Mouse (Mus musculus): Measurements from ENCODE around the gene Gm5136. TPM values are rescaled to one million over a fixed set of nuclear protein-coding genes. Genes with fewer than 3 reads are reported as not detected.

Gm5136 gene
- not detected in 2 replicates for polyA plus RNA-seq (2012; rRNA removed)

GRCm38 (mm10) chr10:108699946-108700345 lies at the start of gene Gm5136:
Gm5136 (minus strand) TSS chr10:108700160.
- no peak for DNase-seq
- Histone ChIP-seq H3K4me3 (replicated peaks; ENCODE audit: extremely low read depth, low read depth, low read length) (no peak within 1 kb of the TSS), H3K4me1 (ENCODE audit: control insufficient read depth, insufficient read depth, low read length) (no peaks in the 10 kb centered on the region)
- WGBS: 92% methylated on average over 9 of the region's 9 CpGs
- no peak for TF ChIP-seq CTCF (IDR thresholded peaks at IDR 0.05; ENCODE audit: insufficient read depth, low read length)
- no peak for TF ChIP-seq POLR2A (IDR thresholded peaks at IDR 0.05; ENCODE audit: borderline replicate concordance, extremely low read depth, low read depth, low read length)

DNA sequence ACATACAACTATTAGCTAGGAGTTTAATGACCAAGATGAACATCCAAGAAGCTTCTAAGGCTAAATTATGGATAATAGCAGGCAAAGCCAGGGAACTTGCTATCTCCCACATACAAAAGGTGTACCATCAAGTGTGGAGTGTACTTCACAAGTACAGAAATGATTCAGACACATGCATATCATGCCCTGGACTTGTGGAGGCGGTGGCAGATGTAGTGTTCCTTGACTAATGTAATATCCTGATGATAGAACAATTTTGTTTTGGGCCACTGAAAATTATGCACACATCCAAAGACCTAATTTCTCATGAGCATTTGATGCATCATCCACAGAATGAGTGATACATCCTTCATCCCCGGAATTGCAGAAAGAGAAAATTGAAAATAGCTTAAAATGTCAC lies 43.8 kb upstream of the Gm5136 start:
- TF ChIP-seq CTCF (IDR thresholded peaks at IDR 0.05; ENCODE audit: insufficient read depth, low read length) (no peak), POLR2A (IDR thresholded peaks at IDR 0.05; ENCODE audit: borderline replicate concordance, extremely low read depth, low read depth, low read length) (no peak)

DNA sequence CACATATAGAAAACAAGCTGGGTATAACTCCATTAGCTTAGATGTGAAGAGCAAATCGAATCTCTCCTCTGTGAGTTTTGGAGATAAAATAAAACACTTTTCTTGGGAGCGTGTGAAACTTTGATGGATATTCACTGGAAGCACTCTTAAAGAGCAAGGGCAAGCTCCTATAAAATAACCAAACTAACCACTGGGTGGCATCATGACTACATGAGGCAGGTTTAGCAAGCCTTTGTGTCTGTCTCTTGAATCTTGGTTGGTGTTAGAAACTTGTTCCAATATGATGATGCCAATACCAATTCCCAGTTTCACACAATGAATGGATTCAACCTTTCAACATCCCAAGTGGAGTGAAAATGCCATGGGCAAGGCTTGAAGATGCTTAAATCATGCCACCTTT lies 34.0 kb upstream of the Gm5136 start:
- no peak for TF ChIP-seq CTCF (IDR thresholded peaks at IDR 0.05; ENCODE audit: insufficient read depth, low read length)
- Histone ChIP-seq H3K4me3 (replicated peaks; ENCODE audit: extremely low read depth, low read depth, low read length) (no peak overlapping the region), H3K4me1 (ENCODE audit: control insufficient read depth, insufficient read depth, low read length) (no peaks in the 10 kb centered on the region)
- no peak for DNase-seq
- WGBS: 45% methylated on average over 2 of the region's 2 CpGs

More for the DNA sequence above, 43.8 kb upstream of the Gm5136 start:
- no peak for DNase-seq
- Histone ChIP-seq H3K4me3 (replicated peaks; ENCODE audit: extremely low read depth, low read depth, low read length) (no peak overlapping the region), H3K4me1 (ENCODE audit: control insufficient read depth, insufficient read depth, low read length) (no peaks in the 10 kb centered on the region)
- WGBS: 79% methylated on average over 2 of the region's 2 CpGs

GRCm38 (mm10) chr10:108728961-108729360 lies 29.0 kb upstream of the Gm5136 start:
- Histone ChIP-seq H3K4me1 (ENCODE audit: control insufficient read depth, insufficient read depth, low read length) (no peaks in the 10 kb centered on the region), H3K4me3 (replicated peaks; ENCODE audit: extremely low read depth, low read depth, low read length) (no peak overlapping the region)
- no peak for DNase-seq
- 66% methylated on average over 8 of the region's 8 CpGs for WGBS
- TF ChIP-seq POLR2A (IDR thresholded peaks at IDR 0.05; ENCODE audit: borderline replicate concordance, extremely low read depth, low read depth, low read length) (no peak), CTCF (IDR thresholded peaks at IDR 0.05; ENCODE audit: insufficient read depth, low read length) (no peak)

GRCm38 (mm10) chr10:108726391-108726790 lies 26.4 kb upstream of the Gm5136 start:
- TF ChIP-seq CTCF (IDR thresholded peaks at IDR 0.05; ENCODE audit: insufficient read depth, low read length) (no peak), POLR2A (IDR thresholded peaks at IDR 0.05; ENCODE audit: borderline replicate concordance, extremely low read depth, low read depth, low read length) (no peak)
- WGBS: 77% methylated on average over 4 of the region's 4 CpGs
- H3K4me1 ChIP-seq (ENCODE audit: control insufficient read depth, insufficient read depth, low read length): no peaks in the 10 kb centered on the region
- no peak overlapping the region for H3K4me3 ChIP-seq (replicated peaks; ENCODE audit: extremely low read depth, low read depth, low read length)
- no peak for DNase-seq

DNA sequence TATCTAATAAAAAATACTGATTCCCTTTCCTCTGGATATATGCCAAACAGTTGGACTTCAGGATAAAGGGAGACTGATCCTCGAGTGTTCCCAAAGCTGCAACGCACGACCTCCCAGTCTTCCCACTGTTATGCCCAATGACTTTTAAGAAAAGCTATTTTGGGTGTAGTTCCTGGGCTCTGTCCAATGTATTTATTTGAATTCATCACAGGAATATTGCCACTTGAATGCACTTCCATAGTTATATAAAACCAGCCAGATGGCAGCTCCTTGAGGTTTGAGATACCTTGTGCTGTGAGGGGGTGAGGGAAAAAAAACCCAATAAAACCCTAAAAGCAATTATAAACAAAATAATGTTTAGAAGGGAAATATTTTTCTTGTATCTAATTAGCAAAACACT lies 24.9 kb upstream of the Gm5136 start:
- 75% methylated on average over 3 of the region's 3 CpGs for WGBS
- no peaks in the 10 kb centered on the region for H3K4me1 ChIP-seq (ENCODE audit: control insufficient read depth, insufficient read depth, low read length)
- DNase-seq: no peak
- TF ChIP-seq POLR2A (IDR thresholded peaks at IDR 0.05; ENCODE audit: borderline replicate concordance, extremely low read depth, low read depth, low read length) (no peak), CTCF (IDR thresholded peaks at IDR 0.05; ENCODE audit: insufficient read depth, low read length) (no peak)
- no peak overlapping the region for H3K4me3 ChIP-seq (replicated peaks; ENCODE audit: extremely low read depth, low read depth, low read length)

DNA sequence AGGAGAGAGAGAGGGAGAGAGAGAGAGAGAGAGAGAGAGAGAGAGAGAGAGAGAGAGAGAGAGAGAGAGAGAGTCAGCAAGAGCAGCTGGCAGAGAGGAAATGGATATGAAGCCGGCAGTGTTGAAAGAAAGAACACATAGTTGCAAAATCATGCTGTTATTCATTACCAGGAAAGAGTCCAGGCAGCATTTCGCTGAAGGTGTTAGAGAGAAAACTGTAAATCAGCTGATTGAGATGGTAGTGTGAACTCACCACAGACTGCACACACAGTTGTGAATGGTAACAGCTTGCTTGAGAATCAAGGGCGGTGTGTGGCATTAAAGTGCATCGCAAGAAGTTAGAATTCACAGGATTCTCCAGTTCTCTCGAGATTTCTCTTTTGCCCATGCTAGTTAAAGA lies 10.6 kb upstream of the Gm5136 start:
- H3K4me1 ChIP-seq (ENCODE audit: control insufficient read depth, insufficient read depth, low read length): no peaks in the 10 kb centered on the region
- TF ChIP-seq POLR2A (IDR thresholded peaks at IDR 0.05; ENCODE audit: borderline replicate concordance, extremely low read depth, low read depth, low read length) (no peak), CTCF (IDR thresholded peaks at IDR 0.05; ENCODE audit: insufficient read depth, low read length) (no peak)
- 56% methylated on average over 5 of the region's 5 CpGs for WGBS
- no peak for DNase-seq
- H3K4me3 ChIP-seq (replicated peaks; ENCODE audit: extremely low read depth, low read depth, low read length): no peak overlapping the region

- WGBS: 88% methylated on average over 3 of the region's 3 CpGs
- H3K4me3 ChIP-seq (replicated peaks; ENCODE audit: extremely low read depth, low read depth, low read length): no peak overlapping the region
- TF ChIP-seq POLR2A (IDR thresholded peaks at IDR 0.05; ENCODE audit: borderline replicate concordance, extremely low read depth, low read depth, low read length): no peak
- no peak for DNase-seq
- no peaks in the 10 kb centered on the region for H3K4me1 ChIP-seq (ENCODE audit: control insufficient read depth, insufficient read depth, low read length)
Measured at GRCm38 (mm10) chr10:108705658-108706057, 5.7 kb upstream of the Gm5136 start.

- DNase-seq: no peak
- 72% methylated on average over 14 of the region's 14 CpGs for WGBS
- no peaks in the 10 kb centered on the region for H3K4me1 ChIP-seq (ENCODE audit: control insufficient read depth, insufficient read depth, low read length)
- TF ChIP-seq CTCF (IDR thresholded peaks at IDR 0.05; ENCODE audit: insufficient read depth, low read length) (no peak), POLR2A (IDR thresholded peaks at IDR 0.05; ENCODE audit: borderline replicate concordance, extremely low read depth, low read depth, low read length) (no peak)
- no peak overlapping the region for H3K4me3 ChIP-seq (replicated peaks; ENCODE audit: extremely low read depth, low read depth, low read length)
Measured at GRCm38 (mm10) chr10:108701361-108702128, 1.6 kb upstream of the Gm5136 start.

DNA sequence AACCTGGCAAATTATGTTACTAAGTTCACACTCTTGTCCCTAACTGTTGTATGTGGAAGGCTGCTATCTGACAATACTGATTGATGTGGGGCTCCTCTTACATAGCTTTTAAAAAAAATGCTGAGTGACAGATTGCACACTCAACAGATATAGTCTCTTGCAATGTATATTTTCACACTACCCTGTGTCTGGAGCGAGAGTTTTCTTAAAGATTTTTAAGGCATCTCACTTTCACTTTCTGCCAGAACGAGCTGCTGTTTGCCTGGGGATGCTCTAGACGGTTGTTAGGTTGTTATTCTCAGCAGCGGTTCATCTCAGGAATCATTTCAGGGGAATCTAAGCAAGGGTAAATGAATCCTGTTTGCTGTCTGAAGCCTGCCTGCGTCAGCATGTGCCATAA lies 2.9 kb downstream of the Gm5136 start:
- H3K4me3 ChIP-seq (replicated peaks; ENCODE audit: extremely low read depth, low read depth, low read length): no peak overlapping the region
- DNase-seq: no peak
- no peaks in the 10 kb centered on the region for H3K4me1 ChIP-seq (ENCODE audit: control insufficient read depth, insufficient read depth, low read length)
- WGBS: 50% methylated on average over 5 of the region's 5 CpGs
- TF ChIP-seq CTCF (IDR thresholded peaks at IDR 0.05; ENCODE audit: insufficient read depth, low read length) (no peak), POLR2A (IDR thresholded peaks at IDR 0.05; ENCODE audit: borderline replicate concordance, extremely low read depth, low read depth, low read length) (no peak)
